Mouse (Mus musculus) liver, embryonic 14.5 days (tissue): Measurements from ENCODE around the gene Lmbrd2. TPM values are rescaled to one million over a fixed set of nuclear protein-coding genes. Genes with fewer than 3 reads are reported as not detected.
A peak's percentile ranks its signal among the peaks of the same experiment; 100 is the strongest.

Experiments
- ATAC-seq: fragments of 200-750 bp; cut with Nextera tagmentation; 2 replicates; pipeline ENCODE4 v1.8.0; 2017; ENCODE audit warnings: moderate number of reproducible peaks, mild to moderate bottlenecking, moderate library complexity; ENCODE audit not compliant: insufficient read depth
- DNase-seq, 3 experiments: peaks; one replicate each; pipeline ENCODE4 v3.0.0-alpha.2; 2012 to 2013; ENCODE audit warnings: low read depth in 3 of 3, low spot score in 3 of 3
- H3K27ac ChIP-seq: fragments of 300-500 bp; sonication (generic); 2 replicates; pipeline ENCODE4 v1.5.1; 2014; ENCODE audit warnings: moderate library complexity, mild to moderate bottlenecking, control low read depth, inconsistent platforms
- H3K27me3 ChIP-seq: fragments of 300-500 bp; sonication (generic); 2 replicates; pipeline ENCODE4 v1.6.1; 2014; ENCODE audit warnings: mild to moderate bottlenecking, low read length, moderate library complexity; ENCODE audit not compliant: control insufficient read depth, insufficient read depth
- H3K36me3 ChIP-seq: fragments of 300-500 bp; sonication (generic); replicated peaks from 2 replicates; pipeline ENCODE4 v1.6.1; 2014; ENCODE audit warnings: low read depth; ENCODE audit not compliant: control insufficient read depth, insufficient read depth
- H3K4me1 ChIP-seq, 2 experiments: fragments of 200-500 bp in 1 of 2; fragments of 300-500 bp in 1 of 2; sonication (generic) in 1 of 2; replicated peaks; 2 replicates each; pipeline ENCODE4 v1.6.1; 2012 to 2014; ENCODE audit warnings: antibody characterized with exemption in 1 of 2, inconsistent platforms in 1 of 2, low read length in 1 of 2; ENCODE audit not compliant: control insufficient read depth in 2 of 2, insufficient read depth in 2 of 2
- H3K4me2 ChIP-seq: fragments of 300-500 bp; sonication (generic); 2 replicates; pipeline ENCODE4 v1.6.1; 2014; ENCODE audit warnings: low read depth, mild to moderate bottlenecking, control low read depth, moderate library complexity
- H3K4me3 ChIP-seq, 2 experiments: fragments of 200-500 bp in 1 of 2; fragments of 300-500 bp in 1 of 2; sonication (generic) in 1 of 2; 2 replicates each; pipeline ENCODE4 v1.5.1; 2012 to 2014; ENCODE audit warnings: low read depth in 2 of 2, low read length in 2 of 2, mild to moderate bottlenecking in 2 of 2, control low read depth in 1 of 2, inconsistent platforms in 1 of 2, moderate library complexity in 1 of 2; ENCODE audit not compliant: insufficient read depth in 1 of 2
- H3K9ac ChIP-seq: fragments of 300-500 bp; sonication (generic); replicated peaks from 2 replicates; pipeline ENCODE4 v1.6.1; 2014; ENCODE audit warnings: mild to moderate bottlenecking, control low read depth, moderate library complexity
- H3K9me3 ChIP-seq: fragments of 300-500 bp; sonication (generic); 2 replicates; pipeline ENCODE4 v1.6.1; 2016; ENCODE audit warnings: low read length, mixed read lengths; ENCODE audit not compliant: control insufficient read depth
- CTCF ChIP-seq: IDR thresholded peaks from 2 replicates; pipeline ENCODE4 v1.5.1; 2016; ENCODE audit warnings: antibody characterized with exemption, low read depth, control low read depth
- EP300 ChIP-seq: IDR thresholded peaks from 2 replicates; pipeline ENCODE4 v1.6.1; 2016; ENCODE audit warnings: antibody characterized with exemption, low read depth
- WGBS: fragments of 180-500 bp; shearing (Covaris S2); extraction: QIAGEN DNeasy Blood & Tissue Kit; methylation state at CpG from one replicate; pipeline ENCODE4 v1.1.7; 2014; ENCODE audit not compliant: insufficient replicate concordance; 5-methylcytosine and 5-hydroxymethylcytosine counted together
- polyA plus RNA-seq, 2 experiments: library from polyadenylated mRNA; depleted of rRNA in 1 of 2; stranded (reverse) in 1 of 2; unstranded in 1 of 2; fragments of >200 nt; fragmentation: Nextera tagmentation in 1 of 2; extraction: Ambion mirVana in 1 of 2; gene quantifications; 2 replicates each; pipeline versions ENCODE4 v1.2.1 to v1.2.3; 2012 to 2014

Gene Lmbrd2
- 2.7 and 3.1 TPM in 2 replicates for polyA plus RNA-seq (2012; rRNA removed)
- 2.1 and 2.4 TPM in 2 replicates for polyA plus RNA-seq (2014; fragmentation: Nextera tagmentation; extraction: Ambion mirVana)

GRCm38 (mm10) chr15:9140252-9140680 lies at the start of gene Lmbrd2:
Lmbrd2 (plus strand) TSS chr15:9140550.
- H3K4me2 ChIP-seq: peak within 1 kb of the TSS; percentile 94
- TF ChIP-seq CTCF (peak; percentile 14; the same call in 1 of the 2 replicates), EP300 (no peak)
- DNase-seq (peak; percentile 96 to 98 (median 98)), ATAC-seq (peak; percentile 99)
- no peaks in the 10 kb centered on the region for H3K27me3 ChIP-seq
- under 1% methylated on average over 34 of the region's 34 CpGs for WGBS
- peak within 1 kb of the TSS; percentile 90 for H3K9ac ChIP-seq
- peaks cover 10 to 20% of the 10 kb centered on the region in 2 experiments for H3K4me1 ChIP-seq
- H3K9me3 ChIP-seq: no peaks in the 10 kb centered on the region
- H3K4me3 ChIP-seq: peak within 1 kb of the TSS; percentile 80 to 99
- peaks cover 21% of the 10 kb centered on the region for H3K36me3 ChIP-seq
- H3K27ac ChIP-seq: peak within 1 kb of the TSS; percentile 47

- ATAC-seq (no peak), DNase-seq (no peak)
- no peak overlapping the region for H3K27ac ChIP-seq
Measured at GRCm38 (mm10) chr15:9090662-9091061, 49.7 kb upstream of the Lmbrd2 start.

GRCm38 (mm10) chr15:9093598-9094365 lies 46.6 kb upstream of the Lmbrd2 start:
- WGBS: 60% methylated on average over 11 of the region's 11 CpGs
- H3K27ac ChIP-seq: peak overlapping the region; percentile 69

More at GRCm38 (mm10) chr15:9090662-9091061, 49.7 kb upstream of the Lmbrd2 start:
- Histone ChIP-seq H3K27me3 (no peaks in the 10 kb centered on the region), H3K9ac (no peak overlapping the region), H3K4me3 (no peak overlapping the region), H3K36me3 (peaks cover 93% of the 10 kb centered on the region), H3K9me3 (no peaks in the 10 kb centered on the region), H3K4me2 (no peak overlapping the region), H3K4me1 (peaks cover 26 to 44% of the 10 kb centered on the region in 2 experiments)
- 58% methylated on average over 5 of the region's 5 CpGs for WGBS
- TF ChIP-seq CTCF (no peak), EP300 (no peak)

GRCm38 (mm10) chr15:9094366-9094750 lies 46.0 kb upstream of the Lmbrd2 start:
- TF ChIP-seq CTCF: no peak
- no peak for TF ChIP-seq EP300
- Histone ChIP-seq H3K4me2 (peak overlapping the region; percentile 47), H3K9me3 (no peaks in the 10 kb centered on the region), H3K27me3 (no peaks in the 10 kb centered on the region), H3K4me1 (peaks cover 17 to 21% of the 10 kb centered on the region in 2 experiments), H3K4me3 (no peak overlapping the region), H3K36me3 (peaks cover 95% of the 10 kb centered on the region), H3K27ac (peak overlapping the region; percentile 69), H3K9ac (peak overlapping the region; percentile 34)
- ATAC-seq: peak; percentile 79
- WGBS: 14% methylated on average over 13 of the region's 13 CpGs
- no peak for DNase-seq

More at GRCm38 (mm10) chr15:9093598-9094365, 46.6 kb upstream of the Lmbrd2 start:
- Histone ChIP-seq H3K27me3 (no peaks in the 10 kb centered on the region), H3K4me2 (peak overlapping the region; percentile 47), H3K9me3 (no peaks in the 10 kb centered on the region), H3K36me3 (peaks cover 93% of the 10 kb centered on the region), H3K9ac (peak overlapping the region; percentile 34), H3K4me1 (peaks cover 17 to 23% of the 10 kb centered on the region in 2 experiments), H3K4me3 (no peak overlapping the region)
- no peak for DNase-seq
- TF ChIP-seq EP300: no peak
- no peak for TF ChIP-seq CTCF
- ATAC-seq: peak; percentile 34; the same call in 1 of the 2 replicates

- H3K4me2 ChIP-seq: no peak overlapping the region
- H3K27ac ChIP-seq: no peak overlapping the region
- no peak for ATAC-seq
- no peaks in the 10 kb centered on the region for H3K27me3 ChIP-seq
- no peaks in the 10 kb centered on the region for H3K9me3 ChIP-seq
- TF ChIP-seq CTCF (no peak), EP300 (no peak)
- no peak overlapping the region for H3K9ac ChIP-seq
- H3K4me1 ChIP-seq: peaks cover 15 to 18% of the 10 kb centered on the region in 2 experiments
- 87% methylated on average over 4 of the region's 4 CpGs for WGBS
- H3K36me3 ChIP-seq: peaks cover 94% of the 10 kb centered on the region
- H3K4me3 ChIP-seq: no peak overlapping the region
- no peak for DNase-seq
Measured at GRCm38 (mm10) chr15:9096865-9097264, 43.5 kb upstream of the Lmbrd2 start.
